Mouse (Mus musculus): Measurements from ENCODE around the gene Gm49337. TPM values are rescaled to one million over a fixed set of nuclear protein-coding genes. Genes with fewer than 3 reads are reported as not detected.
A peak's percentile ranks its signal among the peaks of the same experiment; 100 is the strongest.
"Not testable (repeated sequence)": the region's sequence is repeated elsewhere in the genome, so short reads cannot be mapped to it uniquely, and the experiment has no call there.

Gene Gm49337
- polyA plus RNA-seq, 1 experiment from 2014 or later, result not detected

- WGBS, result 10% methylated on average over 6 of the region's 6 CpGs
- H3K4me3 ChIP-seq (replicated peaks), result peak overlapping the region; percentile 83
- H3K27ac ChIP-seq, result peak overlapping the region; percentile 98
- no peaks in the 10 kb centered on the region for H3K9me3 ChIP-seq
- H3K9ac ChIP-seq, result peak overlapping the region; percentile 85
- no peaks in the 10 kb centered on the region for H3K27me3 ChIP-seq (replicated peaks)
- ATAC-seq, result no peak; the same call in 1 of the 2 replicates
- no peaks in the 10 kb centered on the region for H3K36me3 ChIP-seq
- 0 out of 2 replicates have a peak, but pooled peaks cover 2% of the 10 kb centered on the region for H3K4me1 ChIP-seq (replicated peaks)
- H3K4me2 ChIP-seq (replicated peaks), result peak overlapping the region; percentile 75
Observed at GRCm38 (mm10) chr4:116220071-116220650, 47.0 kb downstream of the Gm49337 start.

GRCm38 (mm10) chr4:116220780-116221139, 47.6 kb downstream of the Gm49337 start:
- H3K4me3 ChIP-seq (replicated peaks), result peak overlapping the region; percentile 83
- peak; percentile 63 for ATAC-seq
- H3K9me3 ChIP-seq, result no peaks in the 10 kb centered on the region
- WGBS, result 0% methylated on average over 26 of the region's 26 CpGs
- H3K4me1 ChIP-seq (replicated peaks), result 0 out of 2 replicates have a peak, but pooled peaks cover 2% of the 10 kb centered on the region
- H3K9ac ChIP-seq, result peak overlapping the region; percentile 85
- peak overlapping the region; percentile 75 for H3K4me2 ChIP-seq (replicated peaks)
- no peaks in the 10 kb centered on the region for H3K36me3 ChIP-seq
- peak overlapping the region; percentile 98 for H3K27ac ChIP-seq
- H3K27me3 ChIP-seq (replicated peaks), result no peaks in the 10 kb centered on the region

DNA sequence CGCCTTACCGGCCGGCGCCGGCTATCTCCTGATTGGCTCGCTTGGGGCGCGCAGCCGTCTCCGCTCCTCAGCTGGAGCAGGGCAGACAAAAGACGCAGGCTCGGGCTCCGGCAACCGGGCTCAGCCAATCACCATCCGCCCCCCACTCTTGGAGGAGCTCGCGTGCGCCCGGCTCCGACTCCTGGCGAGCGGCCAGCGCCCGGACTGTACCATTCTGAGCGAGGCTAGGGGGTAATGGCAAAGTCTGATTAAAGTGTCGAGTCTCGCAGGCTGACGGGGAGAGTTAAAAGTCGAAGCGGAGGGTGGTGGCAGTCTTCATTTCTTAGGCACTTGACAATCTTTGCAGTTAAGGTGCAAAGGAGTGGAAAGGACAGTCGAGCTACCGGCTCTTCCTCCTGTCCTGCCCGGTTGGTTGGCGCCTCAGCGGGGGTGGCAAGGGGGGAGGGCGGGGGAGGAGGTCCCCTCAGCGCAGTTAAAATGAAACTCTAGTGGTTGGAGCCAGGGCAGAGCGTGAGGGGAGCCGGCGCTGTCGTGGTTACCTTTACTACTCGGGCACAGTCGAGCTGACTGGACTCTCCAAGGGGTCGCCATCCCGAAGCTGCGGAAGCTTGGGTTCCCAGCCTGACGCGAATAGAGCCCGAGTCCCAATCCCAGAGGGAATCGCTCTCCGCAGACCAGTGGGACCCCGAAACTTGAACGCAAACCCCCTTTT, 48.1 kb downstream of the Gm49337 start, which contains the start of gene Pik3r3:
Gene Pik3r3 (plus strand): TSS at position 479 of the 712 bp plus-strand sequence.
- H3K4me2 ChIP-seq (replicated peaks), result peak within 1 kb of the TSS; percentile 75
- H3K4me3 ChIP-seq (replicated peaks), result peak within 1 kb of the TSS; percentile 83
- H3K27ac ChIP-seq, result peak within 1 kb of the TSS; percentile 98
- no peaks in the 10 kb centered on the region for H3K9me3 ChIP-seq
- peak within 1 kb of the TSS; percentile 85 for H3K9ac ChIP-seq
- H3K36me3 ChIP-seq, result no peaks in the 10 kb centered on the region
- ATAC-seq, result peak; percentile 100
- H3K27me3 ChIP-seq (replicated peaks), result no peaks in the 10 kb centered on the region
- H3K4me1 ChIP-seq (replicated peaks), result 0 out of 2 replicates have a peak, but pooled peaks cover 2% of the 10 kb centered on the region
- WGBS, result under 1% methylated on average over 53 of the region's 53 CpGs

DNA sequence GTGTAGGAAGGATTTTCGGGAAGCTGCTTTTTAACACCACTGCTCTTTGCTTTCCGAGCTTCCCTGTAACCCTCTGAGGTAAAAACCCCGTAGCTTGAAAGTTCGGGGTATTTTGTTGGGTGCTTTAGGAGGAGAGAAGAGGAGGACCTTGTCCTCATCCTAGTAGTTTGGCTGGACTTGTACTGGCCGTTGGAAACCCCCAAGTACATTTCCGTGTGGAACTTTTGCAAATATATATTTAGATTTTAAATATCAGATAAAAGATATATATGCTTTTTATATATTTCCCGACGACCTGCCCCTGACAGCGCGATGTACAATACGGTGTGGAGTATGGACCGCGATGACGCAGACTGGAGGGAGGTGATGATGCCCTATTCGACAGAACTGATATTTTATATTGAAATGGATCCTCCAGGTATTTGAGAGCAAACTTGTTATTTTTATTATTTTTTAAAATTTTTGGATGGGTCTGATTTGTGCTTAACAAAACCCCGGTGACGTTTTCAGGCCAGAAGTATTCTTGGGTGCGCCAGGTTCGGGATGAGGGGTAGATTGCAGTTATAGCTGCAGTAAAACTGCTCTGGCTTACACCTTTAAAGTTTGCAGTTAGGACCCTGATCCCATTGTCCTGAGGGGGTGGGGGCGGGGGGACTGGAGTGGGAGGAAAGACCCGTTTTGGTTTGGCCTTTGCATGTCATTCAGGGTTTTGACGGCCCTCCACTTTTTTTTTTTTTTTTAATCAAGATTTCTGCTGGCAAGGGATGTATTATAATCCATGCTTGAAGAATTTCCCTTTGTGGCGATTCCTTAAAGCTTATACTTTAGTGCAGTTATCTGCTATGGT, 49.0 kb downstream of the Gm49337 start:
- ATAC-seq, result no peak
- H3K4me2 ChIP-seq (replicated peaks), result peak overlapping the region; percentile 68
- no peaks in the 10 kb centered on the region for H3K27me3 ChIP-seq (replicated peaks)
- WGBS, result under 1% methylated on average over 23 of the region's 23 CpGs
- peak overlapping the region; percentile 69 for H3K4me3 ChIP-seq (replicated peaks)
- peak overlapping the region; percentile 98 for H3K27ac ChIP-seq
- H3K4me1 ChIP-seq (replicated peaks), result 0 out of 2 replicates have a peak, but pooled peaks cover 2% of the 10 kb centered on the region
- peak overlapping the region; percentile 77 for H3K9ac ChIP-seq
- no peaks in the 10 kb centered on the region for H3K36me3 ChIP-seq
- H3K9me3 ChIP-seq, result no peaks in the 10 kb centered on the region

DNA sequence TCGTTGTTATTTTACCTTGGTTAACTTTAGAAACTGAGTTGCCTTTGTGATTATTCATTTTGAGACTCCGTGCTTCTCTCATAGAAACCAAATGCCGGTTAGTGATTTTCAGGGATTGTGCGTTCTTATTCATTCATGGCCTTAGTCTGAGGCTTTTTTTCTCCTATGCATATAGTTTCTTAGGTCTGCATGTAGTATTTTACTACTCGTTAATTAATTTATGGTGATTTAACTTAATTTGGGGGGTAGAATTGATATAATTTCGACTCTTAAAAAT, 49.6 kb downstream of the Gm49337 start:
- H3K4me2 ChIP-seq (replicated peaks), result peak overlapping the region; percentile 68
- 10% methylated on average over 6 of the region's 6 CpGs for WGBS
- H3K36me3 ChIP-seq, result no peaks in the 10 kb centered on the region
- H3K9ac ChIP-seq, result peak overlapping the region; percentile 77
- no peak overlapping the region for H3K27ac ChIP-seq
- no peaks in the 10 kb centered on the region for H3K27me3 ChIP-seq (replicated peaks)
- no peak for ATAC-seq
- H3K9me3 ChIP-seq, result no peaks in the 10 kb centered on the region
- peak overlapping the region; percentile 69 for H3K4me3 ChIP-seq (replicated peaks)
- H3K4me1 ChIP-seq (replicated peaks), result 0 out of 2 replicates have a peak, but pooled peaks cover 2% of the 10 kb centered on the region

- no peaks in the 10 kb centered on the region for H3K27me3 ChIP-seq (replicated peaks)
- no peak overlapping the region for H3K27ac ChIP-seq
- H3K36me3 ChIP-seq, result no peaks in the 10 kb centered on the region
- H3K4me2 ChIP-seq (replicated peaks), result no peak overlapping the region
- no peak overlapping the region for H3K9ac ChIP-seq
- no peak for ATAC-seq
- WGBS, result 77% methylated on average over 3 of the region's 3 CpGs
- no peak overlapping the region for H3K4me3 ChIP-seq (replicated peaks)
- no peaks in the 10 kb centered on the region for H3K9me3 ChIP-seq
- no peaks in the 10 kb centered on the region for H3K4me1 ChIP-seq (replicated peaks)
Observed at GRCm38 (mm10) chr4:116243377-116243776, 70.2 kb downstream of the Gm49337 start.

- no peak for ATAC-seq
- 70% methylated on average over 2 of the region's 2 CpGs for WGBS
- Histone ChIP-seq H3K4me1 (replicated peaks) (no peaks in the 10 kb centered on the region), H3K9ac (no peak overlapping the region), H3K4me2 (replicated peaks) (no peak overlapping the region), H3K4me3 (replicated peaks) (no peak overlapping the region), H3K9me3 (no peaks in the 10 kb centered on the region), H3K27ac (no peak overlapping the region), H3K27me3 (replicated peaks) (no peaks in the 10 kb centered on the region), H3K36me3 (no peaks in the 10 kb centered on the region)
Observed at GRCm38 (mm10) chr4:116244240-116244639, 71.1 kb downstream of the Gm49337 start.

DNA sequence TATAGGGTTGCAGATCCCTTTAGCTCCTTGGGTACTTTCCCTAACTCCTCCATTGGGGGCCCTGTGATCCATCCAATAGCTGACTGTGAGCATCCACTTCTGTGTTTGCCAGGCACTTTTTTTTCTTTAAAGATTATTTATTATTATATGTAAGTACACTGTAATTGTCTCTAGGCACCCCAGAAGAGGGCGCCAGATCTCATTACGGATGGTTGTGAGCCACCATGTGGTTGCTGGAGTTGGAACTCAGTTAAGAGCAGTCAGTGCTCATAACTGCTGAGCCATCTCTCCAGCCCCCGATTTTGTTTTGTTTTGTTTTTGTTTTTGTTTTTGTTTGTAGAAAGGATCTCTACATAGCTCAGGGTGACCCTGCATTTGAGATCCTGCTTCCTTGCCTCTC, 72.7 kb downstream of the Gm49337 start:
- 45% methylated on average over 3 of the region's 3 CpGs for WGBS
- H3K4me1 ChIP-seq (replicated peaks); H3K36me3 ChIP-seq; H3K27me3 ChIP-seq (replicated peaks); H3K4me2 ChIP-seq (replicated peaks); H3K4me3 ChIP-seq (replicated peaks); H3K27ac ChIP-seq; ATAC-seq; H3K9ac ChIP-seq; H3K9me3 ChIP-seq: not testable (repeated sequence)

GRCm38 (mm10) chr4:116249986-116250385, 76.8 kb downstream of the Gm49337 start:
- no peak overlapping the region for H3K4me2 ChIP-seq (replicated peaks)
- no peaks in the 10 kb centered on the region for H3K9me3 ChIP-seq
- no peak overlapping the region for H3K27ac ChIP-seq
- no peak overlapping the region for H3K9ac ChIP-seq
- WGBS, result 88% methylated on average over 3 of the region's 3 CpGs
- ATAC-seq, result no peak
- no peaks in the 10 kb centered on the region for H3K36me3 ChIP-seq
- no peaks in the 10 kb centered on the region for H3K4me1 ChIP-seq (replicated peaks)
- no peaks in the 10 kb centered on the region for H3K27me3 ChIP-seq (replicated peaks)
- no peak overlapping the region for H3K4me3 ChIP-seq (replicated peaks)

DNA sequence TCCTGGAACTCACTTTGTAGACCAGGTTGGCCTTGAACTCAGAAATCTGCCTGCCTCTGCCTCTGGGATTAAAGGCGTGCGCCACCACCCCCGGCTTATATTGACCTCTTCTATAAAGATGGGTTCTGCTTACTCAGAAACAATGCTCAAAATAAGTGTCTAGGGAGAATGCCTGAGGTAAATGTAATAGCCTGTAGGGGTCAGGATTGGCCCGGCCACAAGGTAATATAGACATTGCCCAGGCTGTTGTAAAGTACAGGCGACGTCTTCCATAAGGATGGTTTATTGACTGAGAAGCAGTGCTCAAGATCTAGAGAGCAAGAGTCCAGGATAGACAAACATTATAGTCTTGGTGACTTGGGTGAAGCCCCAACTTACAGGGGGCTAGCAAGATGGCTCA, 95.0 kb downstream of the Gm49337 start:
- Histone ChIP-seq H3K36me3 (0 out of 2 replicates have a peak, but pooled peaks cover 2% of the 10 kb centered on the region), H3K27ac (no peak overlapping the region), H3K4me3 (replicated peaks) (no peak overlapping the region), H3K9me3 (no peaks in the 10 kb centered on the region), H3K4me1 (replicated peaks) (no peaks in the 10 kb centered on the region), H3K4me2 (replicated peaks) (no peak overlapping the region), H3K9ac (no peak overlapping the region), H3K27me3 (replicated peaks) (no peaks in the 10 kb centered on the region)
- no peak for ATAC-seq
- 93% methylated on average over 6 of the region's 6 CpGs for WGBS

- Histone ChIP-seq H3K9ac (no peak overlapping the region), H3K27me3 (replicated peaks) (no peaks in the 10 kb centered on the region), H3K4me1 (replicated peaks) (no peaks in the 10 kb centered on the region), H3K27ac (no peak overlapping the region), H3K9me3 (no peaks in the 10 kb centered on the region), H3K4me2 (replicated peaks) (no peak overlapping the region), H3K4me3 (replicated peaks) (no peak overlapping the region), H3K36me3 (no peaks in the 10 kb centered on the region)
- WGBS, result 83% methylated on average over 2 of the region's 2 CpGs
- ATAC-seq, result no peak
Observed at GRCm38 (mm10) chr4:116282211-116282610, 109.0 kb downstream of the Gm49337 start.

GRCm38 (mm10) chr4:116291561-116291960, 118.4 kb downstream of the Gm49337 start:
- Histone ChIP-seq H3K36me3 (no peaks in the 10 kb centered on the region), H3K9me3 (no peaks in the 10 kb centered on the region), H3K27me3 (replicated peaks) (no peaks in the 10 kb centered on the region), H3K27ac (no peak overlapping the region), H3K4me1 (replicated peaks) (no peaks in the 10 kb centered on the region), H3K9ac (no peak overlapping the region), H3K4me3 (replicated peaks) (no peak overlapping the region), H3K4me2 (replicated peaks) (no peak overlapping the region)
- whole genome bisulfite sequencing, result 95% methylated on average over 6 of the region's 6 CpGs
- ATAC-seq, result no peak
